Mouse (Mus musculus) neutrophil, adult 83 days (primary cell): ENCODE results near the gene Itprid2. TPM values are rescaled to one million over a fixed set of nuclear protein-coding genes. Genes with fewer than 3 reads are reported as not detected.

Source experiments
- total RNA-seq, 2 experiments: library from RNA; stranded (reverse); gene quantifications; one replicate each; pipeline ENCODE4 v1.2.4; 2023

Gene Itprid2
- total RNA-seq = 10 to 100 TPM; 32.0 to 44.8 TPM

GRCm38 (mm10) chr2:79634528-79635400 is at the start of gene Itprid2:
Gene Itprid2, plus strand, starts transcription at chr2:79635352.

GRCm38 (mm10) chr2:79707575-79707974 is 72.4 kb downstream of the Itprid2 start, which contains the start of gene Ppp1r1c:
Gene Ppp1r1c, plus strand, starts transcription at chr2:79707780.

Other genes with a start within 250 kb of the Itprid2 start
- gene Neurod1, start 178.6 kb upstream of the Itprid2 start, total RNA-seq = not detected
- 1 to 10 TPM; 1.4 to 1.9 TPM for gene Cerkl, start 178.6 kb upstream of the Itprid2 start, total RNA-seq
- gene Ppp1r1c, start 72.4 kb downstream of the Itprid2 start, total RNA-seq = not detected